Mouse (Mus musculus) Muller cell, postnatal 12 days (primary cell): ENCODE data around the gene Tspyl1.

Experiments
- DNase-seq: peaks from one replicate; pipeline ENCODE4 v3.0.0-alpha.2; 2015; ENCODE audit errors: inconsistent ontology term

The Tspyl1 gene

GRCm38 (mm10) chr10:34297980-34298753, 16.2 kb downstream of the Tspyl1 start:
- peak; percentile 49 for DNase-seq

DNA sequence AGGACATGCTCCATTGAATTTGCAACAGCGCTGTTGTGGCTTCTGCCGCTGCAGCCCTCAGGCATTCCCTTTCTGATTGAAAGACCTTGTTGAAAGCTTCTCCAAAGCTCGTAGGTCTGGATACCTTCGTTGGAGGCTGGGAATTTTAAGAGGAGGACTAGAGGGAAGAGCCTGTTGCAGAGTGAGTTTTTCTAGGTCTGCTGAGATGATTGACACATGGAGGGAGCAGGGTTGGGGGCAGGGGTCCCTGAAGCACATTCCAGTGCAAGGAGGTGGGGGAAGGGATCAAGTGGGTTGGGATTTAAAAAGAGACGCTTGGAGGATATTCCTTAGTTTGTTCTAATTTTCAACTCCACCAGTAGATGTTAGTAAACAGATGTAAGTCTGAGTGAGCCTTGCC, 18.4 kb downstream of the Tspyl1 start:
- no peak for DNase-seq

DNA sequence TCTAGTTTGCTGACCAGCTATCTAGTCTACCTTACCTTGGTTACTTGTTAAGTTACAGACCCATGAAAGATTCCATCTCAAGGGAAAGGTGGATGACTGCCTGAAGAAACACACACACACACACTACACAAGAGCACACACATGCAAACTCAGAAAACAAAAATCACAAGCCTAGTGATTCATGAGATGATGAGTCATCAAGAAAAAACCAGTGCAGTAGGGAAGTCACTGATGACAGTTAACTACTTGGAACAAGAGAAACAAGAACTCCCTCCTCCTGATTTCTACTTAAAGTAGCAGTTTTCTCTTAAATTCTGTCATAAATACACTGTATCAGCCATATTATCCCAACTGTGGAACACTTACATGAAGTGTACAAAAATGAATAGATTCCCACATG, 25.1 kb downstream of the Tspyl1 start:
- DNase-seq: no peak

GRCm38 (mm10) chr10:34309915-34310685, 28.1 kb downstream of the Tspyl1 start:
- DNase-seq: no peak

- no peak for DNase-seq
These were observed 30.5 kb downstream of the Tspyl1 start for GRCm38 (mm10) chr10:34312536-34312935.

DNA sequence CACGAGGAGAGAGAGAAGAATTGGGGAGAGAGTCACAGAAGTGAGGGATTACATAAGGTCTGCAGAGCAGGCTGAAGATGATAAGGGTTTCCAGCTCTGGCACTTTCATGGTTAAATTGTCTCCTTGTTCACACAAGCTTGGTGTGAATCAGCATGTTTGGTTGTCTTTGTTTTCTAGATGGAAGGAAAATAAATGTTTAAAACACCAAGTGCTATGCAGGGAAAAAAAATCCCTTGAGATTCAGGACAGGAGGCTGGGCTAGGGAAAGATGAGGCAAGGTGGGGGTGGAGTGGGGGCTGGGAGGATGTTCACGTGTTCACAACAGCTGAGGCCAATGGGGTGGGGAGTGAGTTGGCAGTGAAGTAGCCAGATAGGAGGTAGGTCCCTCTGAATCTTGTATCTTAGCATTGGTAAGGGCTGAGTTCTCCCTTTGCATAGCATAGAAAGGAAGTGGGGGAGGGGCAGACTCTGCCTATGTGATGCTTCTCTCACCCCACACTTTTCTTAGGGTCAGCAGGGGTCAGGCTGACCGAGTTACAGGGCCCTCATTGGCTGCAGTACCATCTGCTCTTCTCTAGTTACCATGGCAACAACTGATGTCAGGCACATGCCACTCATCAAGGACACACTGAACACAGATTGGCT, 34.7 kb downstream of the Tspyl1 start:
- peak; percentile 19 for DNase-seq

DNA sequence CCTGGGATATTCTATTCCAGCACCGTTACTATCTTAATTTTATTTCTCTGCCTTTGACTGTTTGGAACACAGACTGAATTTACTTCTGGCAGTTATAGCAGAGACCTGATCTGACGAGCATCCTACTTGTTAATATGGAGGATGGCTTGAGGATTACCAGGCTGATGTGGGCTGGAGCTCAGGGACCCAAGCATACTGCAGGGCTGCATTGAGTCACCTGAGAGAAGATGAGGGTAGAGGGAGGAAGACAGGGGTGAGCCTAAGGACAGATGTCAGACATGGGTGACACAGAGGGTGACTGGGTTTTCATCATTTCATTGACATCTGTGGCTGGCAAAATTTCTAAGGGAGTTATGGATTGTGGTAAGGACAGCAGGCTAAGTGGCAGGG, 35.2 kb downstream of the Tspyl1 start:
- DNase-seq: no peak

DNA sequence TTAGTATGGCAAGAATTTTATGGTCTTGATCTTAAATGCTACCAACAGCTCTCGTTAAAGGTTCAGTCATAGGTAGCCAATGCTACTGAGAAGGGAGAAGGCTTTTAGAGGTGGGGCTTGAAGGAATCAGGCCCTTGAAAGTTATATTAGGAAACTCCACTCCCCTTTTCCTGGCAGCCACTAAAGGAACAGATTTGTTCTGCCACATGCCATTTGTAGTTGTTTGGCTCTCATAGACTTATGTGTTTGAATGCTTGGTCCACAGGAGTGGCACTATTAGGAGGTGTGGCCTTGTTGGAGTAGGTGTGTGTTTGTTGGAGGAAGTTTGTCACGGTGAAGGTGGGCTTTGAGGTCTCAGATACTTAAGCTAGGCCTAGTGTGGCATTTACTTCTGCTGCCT, 38.8 kb downstream of the Tspyl1 start:
- DNase-seq: no peak

- peak; percentile 49 for DNase-seq
These were observed 44.7 kb downstream of the Tspyl1 start for GRCm38 (mm10) chr10:34326701-34327100.

DNA sequence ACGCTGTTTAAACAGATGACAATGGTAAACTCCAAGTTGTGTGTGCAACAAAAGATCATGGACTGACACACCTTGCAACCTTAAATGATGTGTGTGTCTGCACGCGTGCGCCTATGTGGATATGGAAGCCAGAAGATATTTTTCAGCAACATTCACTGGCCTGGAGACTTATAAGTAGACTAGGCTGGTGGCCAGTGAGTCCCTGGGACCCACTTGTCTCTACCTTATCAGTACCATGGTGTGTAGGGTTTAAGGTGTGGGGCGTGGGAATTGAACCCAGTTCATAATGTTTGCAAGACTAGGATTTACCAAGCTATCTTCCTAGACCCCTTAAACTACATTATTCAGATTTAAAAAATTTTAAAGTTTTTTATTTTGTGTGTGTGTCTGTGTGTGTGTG, 45.2 kb downstream of the Tspyl1 start:
- no peak for DNase-seq

GRCm38 (mm10) chr10:34328310-34328709, 46.3 kb downstream of the Tspyl1 start:
- DNase-seq: peak; percentile 44
